Mouse (Mus musculus): Measurements from ENCODE around the gene Arsa. TPM values are rescaled to one million over a fixed set of nuclear protein-coding genes. Genes with fewer than 3 reads are reported as not detected.

The Arsa gene
- total RNA-seq, 2 experiments from 2014 or later, result 7.2 to 7.4 TPM

GRCm38 (mm10) chr15:89428136-89428790, 49.0 kb downstream of the Arsa start:
- no peak for DNase-seq
- intact Hi-C loops (cut with DNase I; ENCODE audit: low total_unique reads), result no loop called here

GRCm38 (mm10) chr15:89426716-89427115, 50.5 kb downstream of the Arsa start:
- DNase-seq, result no peak

GRCm38 (mm10) chr15:89425711-89426121, 51.5 kb downstream of the Arsa start, which contains the start of gene Cpt1b:
Gene Cpt1b, minus strand, starts transcription at chr15:89425863.
- DNase-seq, result peak; percentile 67
- intact Hi-C loops (cut with DNase I; ENCODE audit: low total_unique reads), result no loop called here

More at GRCm38 (mm10) chr15:89426716-89427115, 50.5 kb downstream of the Arsa start:
- intact Hi-C loops (cut with DNase I; ENCODE audit: low total_unique reads), result no loop called here

DNA sequence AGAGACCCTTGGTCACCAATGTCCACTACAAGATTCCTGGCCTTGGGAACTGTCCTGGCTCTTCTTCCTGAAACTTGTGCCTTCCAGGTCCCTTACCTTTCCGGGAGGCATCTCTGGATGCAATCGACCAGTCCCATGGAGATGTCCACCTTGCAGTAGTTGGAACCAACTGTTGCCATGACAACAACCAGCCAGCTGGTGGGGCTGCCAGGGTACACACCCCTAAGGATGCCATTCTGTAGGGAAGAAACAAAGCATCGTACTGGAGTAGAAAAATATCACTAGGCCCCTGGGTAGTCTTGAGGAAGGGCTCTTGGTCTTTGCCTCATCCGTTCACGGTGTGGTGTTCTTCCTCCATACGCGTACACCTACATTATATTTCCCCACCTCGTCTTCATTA, 52.6 kb downstream of the Arsa start:
- no peak for DNase-seq
- intact Hi-C loops (cut with DNase I; ENCODE audit: low total_unique reads), result no loop called here

Other genes starting within 250 kb of the Arsa start
- gene Sbf1, start 162.1 kb downstream of the Arsa start, total RNA-seq (2021), result 10 to 100 TPM; 51.2 to 51.5 TPM
- gene Adm2, start 154.7 kb downstream of the Arsa start, total RNA-seq (2021), result not detected
- gene Miox, start 143.0 kb downstream of the Arsa start, total RNA-seq (2021), result not detected
- gene Lmf2, start 121.8 kb downstream of the Arsa start, total RNA-seq (2021), result 10 to 100 TPM; 16.9 to 18.3 TPM
- 10 to 100 TPM; 39.0 to 40.8 TPM for gene Ncaph2, start 121.7 kb downstream of the Arsa start, total RNA-seq (2021)
- 10 to 100 TPM; 15.2 to 15.3 TPM for gene Sco2, start 103.6 kb downstream of the Arsa start, total RNA-seq (2021)
- under 1 TPM; 0.25 to 0.64 TPM for gene Tymp, start 100.4 kb downstream of the Arsa start, total RNA-seq (2021)
- gene Odf3b, start 98.1 kb downstream of the Arsa start, total RNA-seq (2021), result 1 to 10 TPM in 1 of 2 experiments, under 1 TPM in 1; 0.44 to 1.0 TPM
- not detected for gene Klhdc7b, start 92.5 kb downstream of the Arsa start, total RNA-seq (2021)
- gene Syce3, start 66.9 kb downstream of the Arsa start, total RNA-seq (2021), result not detected
- gene Cpt1b, start 51.6 kb downstream of the Arsa start, total RNA-seq (2021), result 100 to 1,000 TPM; 230 to 289 TPM
- under 1 TPM; 0.16 to 0.89 TPM for gene C730034F03Rik, start 47.8 kb downstream of the Arsa start, total RNA-seq (2021)
- under 1 TPM in 1 of 2 experiments, not detected in 1; 0.71 TPM for gene Gm44502, start 47.7 kb downstream of the Arsa start, total RNA-seq (2021)
- 10 to 100 TPM; 19.6 to 28.5 TPM for gene Chkb, start 47.5 kb downstream of the Arsa start, total RNA-seq (2021)
- gene Mapk8ip2, start 23.5 kb downstream of the Arsa start, total RNA-seq (2021), result under 1 TPM; 0.16 to 0.25 TPM
- gene Shank3, start 22.2 kb upstream of the Arsa start, total RNA-seq (2021), result 10 to 100 TPM; 15.2 to 25.8 TPM
- gene Acr, start 90.9 kb upstream of the Arsa start, total RNA-seq (2021), result under 1 TPM; 0.14 to 0.16 TPM
- gene Rabl2, start 114.5 kb upstream of the Arsa start, total RNA-seq (2021), result 1 to 10 TPM; 3.7 to 4.3 TPM